Mouse (Mus musculus) heart, postnatal 25 days (tissue): ENCODE measurements around the gene Ugt1a5. TPM values are rescaled to one million over a fixed set of nuclear protein-coding genes. Genes with fewer than 3 reads are reported as not detected.

Source experiments
- DNase-seq: peaks from one replicate; pipeline ENCODE4 v3.0.0; 2022; ENCODE audit warnings: low spot score
- intact Hi-C: fragments of 180-260 bp; cut with DNase I; formaldehyde crosslinking; loops from one replicate; pipeline ENCODE4 v1.15.1; 2025
- total RNA-seq, 2 experiments: library from RNA; stranded (reverse); gene quantifications; 2 replicates each; pipeline ENCODE4 v1.2.3; 2021

The Ugt1a5 gene
- total RNA-seq, 2 experiments from 2014 or later: 0.64 TPM; not detected in 1

- DNase-seq: no peak
- intact Hi-C loops: no loop called here
These were observed 91.9 kb downstream of the Ugt1a5 start for GRCm38 (mm10) chr1:88257681-88258080.

- intact Hi-C loops: no loop called here
- no peak for DNase-seq
These were observed 92.5 kb downstream of the Ugt1a5 start for GRCm38 (mm10) chr1:88258361-88258760.

- DNase-seq: no peak
- intact Hi-C loops: no loop called here
These were observed 93.2 kb downstream of the Ugt1a5 start for GRCm38 (mm10) chr1:88258881-88259642.

- intact Hi-C loops: no loop called here
- no peak for DNase-seq
These were observed 93.8 kb downstream of the Ugt1a5 start for GRCm38 (mm10) chr1:88259643-88260024.

- no peak for DNase-seq
- intact Hi-C loops: no loop called here
These were observed 94.3 kb downstream of the Ugt1a5 start for GRCm38 (mm10) chr1:88260114-88260513.

DNA sequence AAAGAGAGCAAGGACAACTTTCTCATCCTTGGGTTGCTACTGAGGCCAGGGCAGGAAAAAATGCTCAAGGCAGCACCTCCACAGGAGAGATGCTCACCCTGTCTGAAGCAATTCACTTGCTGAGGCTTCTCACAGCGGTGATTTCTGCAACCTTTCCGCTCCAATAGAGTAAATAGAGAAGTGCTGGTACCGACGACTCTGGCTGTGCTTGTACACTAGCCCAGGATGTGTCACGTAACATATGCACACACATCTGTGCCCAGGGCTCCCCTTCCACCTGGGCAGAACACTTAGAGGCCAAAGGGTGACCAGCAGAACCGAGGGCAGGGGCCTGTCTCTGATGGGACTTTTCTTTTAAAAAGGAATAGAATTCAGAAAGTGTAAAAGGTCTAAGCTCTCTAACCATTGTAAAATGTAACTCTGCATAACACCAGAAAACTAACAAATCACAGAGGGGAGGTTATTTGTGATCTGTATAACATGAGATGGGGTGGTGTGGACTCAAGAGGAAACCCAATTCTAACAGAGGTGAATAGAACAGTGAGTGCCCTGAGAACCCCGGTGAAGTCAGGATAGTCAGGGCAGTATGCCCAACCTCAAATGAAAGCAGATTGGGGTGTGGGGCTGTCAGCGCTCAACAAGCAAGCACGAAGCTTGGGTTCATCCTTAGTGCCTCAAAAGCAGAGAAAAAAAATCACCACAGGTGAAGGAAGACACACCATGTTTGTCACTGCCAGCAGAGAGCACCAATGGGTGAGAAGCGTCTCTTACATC lies 95.0 kb downstream of the Ugt1a5 start:
- DNase-seq: no peak
- intact Hi-C loops: no loop called here

GRCm38 (mm10) chr1:88261706-88262105 lies 95.9 kb downstream of the Ugt1a5 start:
- intact Hi-C loops: no loop called here

DNA sequence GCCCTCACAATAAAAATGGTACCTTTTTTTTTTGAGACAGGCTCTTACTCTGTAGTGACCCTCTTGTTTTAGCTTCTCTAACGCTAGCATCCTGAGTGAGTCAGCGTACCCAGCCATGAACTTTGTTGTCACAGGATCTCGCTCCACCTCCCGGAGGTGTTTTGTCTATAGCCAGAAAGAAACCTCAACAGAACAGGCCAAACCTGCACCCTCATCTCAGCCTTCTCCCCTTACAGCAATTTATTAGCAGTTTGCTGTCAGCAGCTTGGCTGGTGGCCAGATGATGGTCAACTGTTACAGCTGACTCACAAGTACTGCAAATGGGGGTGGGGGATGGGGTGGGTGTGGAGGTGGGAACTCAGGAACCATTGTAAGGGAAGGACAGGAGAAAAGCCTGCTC lies 96.4 kb downstream of the Ugt1a5 start:
- intact Hi-C loops: no loop called here
- no peak for DNase-seq

More at GRCm38 (mm10) chr1:88261706-88262105, 95.9 kb downstream of the Ugt1a5 start:
- no peak for DNase-seq

GRCm38 (mm10) chr1:88262961-88263360 lies 97.1 kb downstream of the Ugt1a5 start:
- intact Hi-C loops: no loop called here
- DNase-seq: no peak

DNA sequence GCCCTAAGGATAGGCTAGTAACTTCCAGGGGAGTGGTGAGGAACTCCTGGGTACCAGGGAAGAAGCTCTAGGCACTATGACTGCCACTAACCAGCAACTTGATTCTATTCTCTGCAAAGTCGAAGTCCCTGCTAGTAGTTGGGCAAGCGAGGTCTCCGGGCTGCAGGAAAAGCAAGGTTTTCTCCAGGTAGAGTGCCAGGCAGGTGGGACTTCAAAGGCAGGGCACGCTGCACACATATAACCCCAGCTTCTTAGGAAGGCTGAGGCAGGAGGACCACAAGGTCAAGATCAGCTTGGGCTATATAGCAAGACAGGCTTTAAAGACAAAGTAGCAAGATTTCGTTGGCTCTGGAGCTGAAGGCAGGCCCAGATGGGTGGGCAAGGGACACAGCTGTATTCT lies 98.0 kb downstream of the Ugt1a5 start:
- DNase-seq: no peak
- intact Hi-C loops: no loop called here

DNA sequence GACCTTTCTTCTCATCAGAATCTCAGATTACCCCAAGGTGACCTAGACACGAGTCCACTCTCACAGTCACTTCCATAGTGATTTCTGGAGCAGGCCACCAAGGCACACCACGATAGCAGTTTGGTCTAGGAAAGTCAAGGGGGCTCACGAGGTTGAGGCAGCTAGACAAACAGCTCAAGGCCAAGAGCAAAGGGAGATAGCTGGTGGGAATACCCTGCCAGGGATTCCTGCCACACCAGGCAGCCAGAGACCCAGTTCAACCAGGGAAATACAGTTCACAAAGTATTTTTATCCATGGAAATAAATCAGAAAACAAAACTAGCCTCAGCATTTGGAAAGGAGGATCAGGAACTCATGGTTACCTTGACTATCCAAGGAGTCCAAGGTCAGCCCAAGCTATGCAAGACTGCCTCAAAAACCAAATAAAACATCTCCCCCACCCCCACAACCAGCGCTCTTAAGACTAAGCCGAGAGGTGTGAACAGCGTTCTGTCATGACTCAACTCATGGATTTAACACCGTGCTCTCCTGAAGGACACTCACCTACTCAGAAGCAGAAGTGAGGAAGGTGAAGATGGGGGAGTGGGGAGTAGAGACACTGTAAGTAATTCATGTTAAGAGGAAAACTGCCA lies 98.5 kb downstream of the Ugt1a5 start:
- DNase-seq: no peak
- intact Hi-C loops: no loop called here

DNA sequence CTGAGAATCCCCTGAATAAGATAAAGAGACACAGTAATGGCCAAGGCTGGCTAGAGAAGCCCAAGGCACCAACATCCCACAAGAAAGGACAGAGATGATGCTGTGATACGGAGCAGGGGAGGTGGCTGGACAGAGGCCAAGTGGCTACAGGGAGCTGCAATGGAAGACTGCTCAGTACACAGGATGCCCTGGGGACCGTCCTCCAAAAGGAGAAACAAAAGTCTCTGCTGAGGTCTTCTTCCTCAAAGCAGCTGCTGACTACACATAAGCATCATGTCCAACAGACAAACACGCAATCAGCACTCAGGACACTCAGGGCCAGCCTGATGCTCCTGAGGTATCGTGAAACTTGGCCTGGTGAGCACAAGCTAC lies 99.0 kb downstream of the Ugt1a5 start:
- DNase-seq: no peak
- intact Hi-C loops: no loop called here

- intact Hi-C loops: no loop called here
- DNase-seq: no peak
These were observed 100.3 kb downstream of the Ugt1a5 start for GRCm38 (mm10) chr1:88266123-88266522.

DNA sequence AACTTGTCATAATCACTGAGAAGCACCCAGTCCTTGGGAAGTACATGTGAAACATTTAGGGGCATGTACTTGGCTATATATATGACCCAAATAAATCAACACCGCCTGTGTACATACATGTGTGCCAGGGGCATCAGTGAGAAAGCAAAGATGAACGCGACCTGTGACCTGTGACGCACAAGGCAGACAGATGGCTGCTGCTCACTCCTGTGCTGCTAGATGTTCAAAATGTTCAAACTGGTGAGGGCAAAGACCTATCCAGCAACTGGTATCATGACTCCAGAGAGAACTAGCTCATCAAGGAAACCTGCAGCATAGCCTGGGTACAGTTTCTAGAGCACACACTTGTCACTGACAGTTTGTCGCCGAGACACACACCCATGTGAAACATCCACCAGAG lies 101.7 kb downstream of the Ugt1a5 start:
- no peak for DNase-seq
- intact Hi-C loops: no loop called here

GRCm38 (mm10) chr1:88268070-88268469 lies 102.3 kb downstream of the Ugt1a5 start:
- DNase-seq: no peak

More at GRCm38 (mm10) chr1:88268070-88268469, 102.3 kb downstream of the Ugt1a5 start:
- intact Hi-C loops: no loop called here

Other genes with a start within 250 kb of the Ugt1a5 start
- gene Usp40, start 157.5 kb upstream of the Ugt1a5 start, total RNA-seq: 10 to 100 TPM; 16.1 to 19.4 TPM
- gene Ugt1a10, start 110.6 kb upstream of the Ugt1a5 start, total RNA-seq: not detected
- not detected for gene Ugt1a9, start 95.2 kb upstream of the Ugt1a5 start, total RNA-seq
- gene Ugt1a8, start 78.2 kb upstream of the Ugt1a5 start, total RNA-seq: not detected
- 1 to 10 TPM in 1 of 2 experiments, under 1 TPM in 1; 0.96 to 1.3 TPM for gene Ugt1a7c, start 71.0 kb upstream of the Ugt1a5 start, total RNA-seq
- under 1 TPM; 0.57 to 0.67 TPM for gene Ugt1a6b, start 62.8 kb upstream of the Ugt1a5 start, total RNA-seq
- 1 to 10 TPM; 2.6 to 3.4 TPM for gene Ugt1a6a, start 31.2 kb upstream of the Ugt1a5 start, total RNA-seq
- not detected for gene Ugt1a2, start 34.6 kb downstream of the Ugt1a5 start, total RNA-seq
- gene Dnajb3, start 39.8 kb downstream of the Ugt1a5 start, total RNA-seq: under 1 TPM; 0.42 TPM
- gene Ugt1a1, start 45.9 kb downstream of the Ugt1a5 start, total RNA-seq: not detected
- under 1 TPM; 0.28 to 0.42 TPM for gene Mroh2a, start 61.0 kb downstream of the Ugt1a5 start, total RNA-seq
- gene Hjurp, start 111.6 kb downstream of the Ugt1a5 start, total RNA-seq: 10 to 100 TPM; 14.5 to 14.6 TPM
- not detected for gene Trpm8, start 111.6 kb downstream of the Ugt1a5 start, total RNA-seq
- gene Spp2, start 240.9 kb downstream of the Ugt1a5 start, total RNA-seq: not detected